Mouse (Mus musculus) left cerebral cortex, adult 9 months (tissue): ENCODE data around the gene Cox6b1.

Experiments
- DNase-seq, 2 experiments: peaks; one replicate each; pipeline ENCODE4 v3.0.0; 2022; ENCODE audit warnings: low spot score in 2 of 2

Gene Cox6b1

DNA sequence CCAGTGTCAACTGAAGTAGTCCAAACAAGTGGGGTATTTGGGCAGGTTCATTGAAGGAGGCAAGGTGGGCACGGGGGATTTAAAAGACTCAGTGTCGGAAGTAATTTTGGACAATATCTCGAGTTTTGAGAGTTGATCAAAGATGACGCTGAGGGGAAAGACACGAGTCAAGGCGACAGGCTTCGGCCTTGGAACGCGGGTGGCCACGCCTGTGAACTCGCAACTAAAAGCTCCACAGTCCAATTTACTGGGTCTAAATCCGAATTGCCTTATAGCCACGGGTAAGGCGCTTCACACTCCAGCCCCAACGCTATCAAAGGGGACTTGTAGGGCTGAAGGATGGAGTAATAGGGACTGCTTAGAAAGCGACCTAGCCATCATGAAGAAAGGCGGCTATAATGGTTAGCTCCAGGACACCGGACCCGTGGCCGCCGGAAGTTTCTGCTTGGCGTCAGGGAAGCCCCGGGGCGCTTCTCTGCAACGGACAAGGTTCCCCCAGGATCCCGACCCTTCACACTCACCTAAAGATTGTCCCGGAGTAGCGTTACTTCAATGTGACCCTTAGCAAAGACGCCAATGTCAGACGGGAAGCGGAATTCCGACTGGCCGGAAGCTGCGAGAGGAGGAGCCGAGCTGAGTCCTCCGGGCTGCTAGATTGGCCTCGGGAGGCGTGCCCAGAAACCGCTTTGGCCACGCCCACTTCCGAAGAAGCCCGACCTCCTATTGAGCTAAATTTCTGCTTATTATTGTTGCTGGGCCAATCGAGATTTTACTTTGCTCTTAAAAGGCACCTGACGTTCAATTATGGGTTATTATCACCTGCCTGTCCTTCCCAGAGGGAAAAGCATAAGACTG, at the start of gene Cox6b1:
Gene Cox6b1, minus strand, starts transcription at position 622 of the 855 bp plus-strand sequence.
- DNase-seq, result peak; percentile 75 to 85

DNA sequence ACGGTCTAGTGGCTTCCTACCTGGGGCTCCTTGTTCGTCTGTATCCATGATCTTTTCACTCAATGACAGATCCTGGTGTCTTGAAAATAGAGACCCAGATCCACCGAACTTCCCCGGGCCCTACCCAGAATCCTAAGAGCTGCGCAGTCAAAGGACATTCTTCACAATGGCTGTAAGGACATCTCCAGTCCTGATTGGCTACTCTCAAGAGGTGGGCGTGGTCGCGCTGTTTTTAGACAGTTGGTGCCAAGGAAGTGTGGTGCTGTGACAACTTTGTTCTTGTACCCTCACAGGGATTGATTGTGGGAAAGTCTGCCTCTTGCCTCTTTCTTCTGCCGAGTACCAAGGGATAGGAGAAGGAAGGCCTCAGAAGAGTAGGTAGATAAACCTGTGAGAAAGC, 45.5 kb upstream of the Cox6b1 start, which contains the start of gene Pmis2:
Gene Pmis2, minus strand, starts transcription at position 126 of the 400 bp plus-strand sequence.
- no peak for DNase-seq

DNA sequence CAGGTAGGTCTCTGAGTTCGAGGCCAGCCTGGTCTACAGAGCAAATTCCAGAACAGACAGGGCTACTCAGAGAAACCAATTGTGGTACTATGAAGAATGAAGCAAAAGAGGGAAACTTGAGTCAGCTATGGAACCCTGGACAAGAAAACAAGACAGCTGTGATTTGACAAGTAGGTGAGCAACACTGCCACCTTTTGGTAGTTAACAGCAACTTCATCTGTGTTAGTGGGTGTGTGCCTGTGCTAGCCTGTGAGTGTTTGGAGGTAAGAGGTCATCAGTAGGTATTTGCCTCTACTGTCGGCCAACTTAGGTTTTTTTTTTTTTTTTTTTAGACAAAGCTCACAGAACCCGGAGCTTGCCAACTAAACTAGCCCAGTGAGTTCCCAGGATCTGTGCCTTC, 43.3 kb upstream of the Cox6b1 start:
- DNase-seq, result no peak

DNA sequence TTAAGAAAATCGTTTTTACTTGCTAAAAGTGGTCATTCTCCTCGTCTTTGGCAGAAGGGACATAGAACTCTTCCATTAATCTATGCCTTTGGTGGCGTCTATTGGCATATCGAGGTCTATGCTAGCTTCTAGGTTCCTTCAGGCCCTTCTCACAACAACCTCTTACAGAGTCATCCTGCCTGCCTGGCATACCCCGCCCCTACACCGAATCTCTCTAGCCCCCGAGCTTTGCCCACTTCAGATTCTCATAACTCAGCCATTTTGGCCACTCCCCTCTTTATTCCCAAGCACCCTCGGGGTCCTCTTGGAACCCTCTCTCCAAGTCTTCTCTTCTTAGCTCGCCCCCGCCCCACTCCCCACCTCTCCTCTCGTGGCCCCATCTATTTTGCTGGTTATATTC, 39.4 kb upstream of the Cox6b1 start:
- DNase-seq, result no peak

DNA sequence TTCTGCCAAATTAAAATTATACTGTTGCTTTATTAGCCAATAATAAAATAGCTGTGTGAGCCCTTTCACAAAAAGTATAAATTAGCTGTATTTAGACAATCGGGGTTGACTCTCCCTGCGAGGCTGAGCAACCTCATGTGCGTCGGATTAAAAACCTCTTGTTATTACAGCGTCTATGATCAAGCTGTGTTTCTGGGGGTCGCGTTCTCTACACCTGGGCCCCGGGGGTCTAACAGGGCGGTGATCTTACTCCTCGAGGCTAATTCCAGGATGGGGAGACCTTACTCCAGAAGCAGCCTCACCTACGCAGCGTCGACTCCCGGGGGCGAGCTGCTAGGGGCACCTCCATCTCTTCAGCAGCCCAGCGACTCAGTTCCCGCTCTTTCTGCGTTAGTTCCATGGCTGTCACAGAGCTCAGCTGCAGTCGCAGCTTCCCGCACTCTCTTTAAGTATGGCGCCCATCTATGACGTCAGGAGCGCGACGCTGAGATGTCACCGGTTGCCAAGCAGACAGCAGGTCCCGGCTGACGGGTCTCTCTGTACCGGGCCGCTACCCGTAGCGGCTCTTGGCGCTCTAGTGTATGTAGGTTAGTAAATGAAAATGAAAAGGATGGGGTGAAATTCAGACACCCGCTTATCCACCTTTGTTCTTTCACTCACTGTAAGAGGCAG, 38.7 kb upstream of the Cox6b1 start, which contains the start of gene Haus5:
Gene Haus5, minus strand, starts transcription at position 466 of the 672 bp plus-strand sequence.
- DNase-seq, result peak; percentile 77 to 95

DNA sequence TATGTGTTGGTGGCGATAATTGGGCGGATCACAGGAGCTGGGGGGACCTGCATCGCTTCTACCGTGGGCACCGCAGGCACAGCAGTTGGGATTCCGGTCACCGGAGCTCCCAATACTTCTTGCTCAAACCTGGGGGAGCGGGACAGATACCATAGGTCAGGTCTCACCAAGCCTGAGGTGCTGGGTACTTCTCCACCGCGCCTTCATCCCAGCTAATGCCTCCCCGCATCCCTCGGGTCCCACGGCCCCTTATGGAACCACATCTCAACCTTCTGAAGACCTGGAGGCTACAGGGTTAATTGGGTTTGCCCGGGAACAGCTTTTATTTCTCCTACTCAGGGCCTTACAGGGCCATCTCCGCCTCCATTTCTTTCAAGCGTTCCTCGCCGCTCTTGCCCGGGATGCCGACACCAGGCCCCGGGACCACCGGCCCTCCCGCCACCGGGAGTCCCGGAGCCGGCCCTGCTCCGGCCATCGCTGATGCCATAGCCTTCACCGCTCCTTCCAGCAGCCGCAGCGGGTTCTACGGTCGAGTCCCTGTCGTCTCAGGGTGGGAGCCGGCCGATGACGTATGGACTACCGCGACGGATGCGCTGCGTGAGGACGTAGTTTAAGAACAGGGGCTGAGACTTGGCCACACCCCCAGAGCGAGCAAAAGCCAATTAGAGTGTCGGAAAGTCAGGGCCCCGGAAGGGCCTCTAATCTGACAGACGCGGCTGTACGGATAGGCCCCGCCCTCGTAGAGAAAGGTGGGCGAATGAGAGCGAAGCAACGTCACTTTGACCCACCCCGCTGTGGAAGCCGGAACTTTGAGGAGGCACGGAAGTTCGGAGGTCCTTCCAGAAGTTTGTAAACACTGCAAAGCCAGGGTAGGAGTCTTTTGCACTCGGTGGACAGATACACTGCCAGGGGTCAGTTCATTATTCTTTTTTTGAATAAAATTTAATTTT, 23.9 kb upstream of the Cox6b1 start, which contains the start of gene Rbm42:
Gene Rbm42, minus strand, starts transcription at position 727 of the 950 bp plus-strand sequence.
- DNase-seq, result peak; percentile 98 to 99

DNA sequence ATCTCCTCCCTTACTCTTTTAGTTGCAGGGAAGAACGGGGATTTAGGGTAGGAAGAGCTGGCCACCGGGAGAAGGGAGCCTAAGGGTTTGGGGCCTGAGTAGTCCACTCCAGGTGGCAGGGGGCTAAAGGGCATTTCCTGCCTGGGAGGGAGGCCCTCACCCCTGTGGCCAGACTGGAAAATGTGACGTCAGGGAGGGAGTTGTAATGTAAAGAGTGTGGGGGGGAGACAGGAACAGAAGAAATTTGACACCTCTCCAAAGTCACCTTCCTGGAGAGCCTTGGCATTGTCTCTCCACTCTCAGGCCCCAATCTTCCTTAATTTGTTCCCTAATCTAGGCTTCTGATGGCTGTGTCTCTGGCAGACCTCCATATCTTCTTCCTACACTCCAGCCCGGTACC, 13.1 kb upstream of the Cox6b1 start:
- DNase-seq, result no peak

DNA sequence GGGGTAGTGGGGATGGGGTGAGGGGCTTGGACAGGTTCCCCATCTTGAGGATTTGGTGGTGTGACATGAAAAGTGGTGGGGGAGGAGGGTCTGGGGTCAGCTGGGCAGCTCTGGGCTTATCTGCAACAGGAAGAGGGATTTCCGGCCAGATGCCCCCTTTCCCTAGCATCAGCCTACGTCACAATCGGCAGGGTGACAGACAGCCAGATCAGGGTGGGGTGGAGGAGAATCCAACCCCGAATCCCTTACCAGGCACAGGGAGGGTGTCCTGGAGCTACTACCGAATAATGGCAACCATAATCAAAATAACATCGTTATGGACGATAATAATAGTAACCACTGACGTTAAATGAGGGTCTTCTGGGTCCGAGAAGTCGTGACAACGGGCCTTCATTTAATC, 10.4 kb upstream of the Cox6b1 start:
- no peak for DNase-seq

DNA sequence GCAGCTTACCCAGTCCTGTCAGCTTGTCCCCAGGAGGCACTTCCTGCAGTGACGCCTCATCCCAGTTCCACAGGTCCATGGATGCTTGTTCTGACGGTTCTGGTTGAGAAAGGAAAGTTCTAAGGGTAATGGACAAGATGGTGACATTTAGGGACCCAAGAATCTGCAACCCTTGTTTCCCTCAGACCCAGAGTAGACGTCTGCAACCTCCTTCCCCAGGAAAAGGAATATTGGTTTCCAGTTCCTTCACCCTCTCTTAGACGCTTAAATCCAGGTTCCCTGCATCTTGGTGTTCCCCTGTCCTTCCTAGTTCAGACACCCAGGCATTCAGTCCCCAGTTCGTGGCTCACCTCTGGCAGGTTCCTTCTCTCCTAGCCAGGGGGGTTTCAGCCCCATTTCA, 9.8 kb upstream of the Cox6b1 start, which contains the start of gene Etv2:
Gene Etv2, minus strand, starts transcription at position 101 of the 400 bp plus-strand sequence.
- DNase-seq, result no peak

DNA sequence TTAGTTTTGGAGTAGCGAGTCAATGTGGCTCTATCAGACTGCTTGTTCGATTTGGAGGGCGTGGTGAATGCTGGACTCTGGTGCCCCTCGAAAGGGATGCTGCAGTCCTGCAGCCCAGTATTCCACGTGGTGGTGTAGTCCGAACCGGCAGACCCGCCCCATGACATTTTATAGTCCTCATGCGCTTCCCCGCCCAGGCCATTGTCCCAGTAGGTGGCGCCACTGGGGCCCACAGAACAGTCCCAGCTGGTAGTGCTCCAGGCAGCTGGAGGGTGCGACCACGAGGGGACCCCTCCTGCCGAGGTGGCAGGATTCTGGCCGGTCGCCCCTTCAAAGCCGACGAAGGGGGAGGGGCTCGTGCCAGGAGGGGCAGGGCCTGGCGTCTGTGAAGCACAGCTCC, 8.7 kb upstream of the Cox6b1 start:
- peak in 1 of 2 experiments; percentile 14 for DNase-seq

DNA sequence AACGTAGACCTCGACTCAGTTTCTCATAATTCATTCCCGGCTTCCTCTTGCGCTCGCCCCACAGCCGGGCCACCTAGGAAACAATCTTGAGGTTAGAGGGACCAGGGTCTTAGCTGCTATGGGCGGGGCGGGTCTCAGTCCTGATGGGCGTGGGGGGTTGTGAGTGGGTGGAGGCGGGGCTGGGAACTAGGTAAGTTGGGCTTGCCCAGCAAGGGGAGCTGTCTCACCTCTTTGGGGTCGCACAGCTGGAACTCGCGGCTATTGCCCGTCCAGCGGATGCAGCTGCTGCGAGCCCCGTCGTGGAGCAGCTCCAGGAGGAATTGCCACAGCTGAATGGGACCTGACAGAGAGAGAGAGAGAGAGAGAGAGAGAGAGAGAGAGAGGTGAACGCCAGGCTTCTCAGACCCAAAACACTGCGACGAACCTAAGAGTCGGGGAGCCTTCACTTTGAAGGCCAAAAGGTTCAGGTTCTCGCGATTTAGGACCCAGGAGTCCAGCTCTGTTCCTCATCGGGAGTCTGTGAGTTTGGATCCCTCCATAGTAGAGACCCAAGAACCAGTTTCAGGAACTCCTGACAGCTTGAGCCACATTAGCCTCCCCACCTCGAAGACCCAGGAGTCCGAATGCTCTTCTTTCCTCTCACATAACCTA, 7.9 kb upstream of the Cox6b1 start:
- DNase-seq, result no peak

DNA sequence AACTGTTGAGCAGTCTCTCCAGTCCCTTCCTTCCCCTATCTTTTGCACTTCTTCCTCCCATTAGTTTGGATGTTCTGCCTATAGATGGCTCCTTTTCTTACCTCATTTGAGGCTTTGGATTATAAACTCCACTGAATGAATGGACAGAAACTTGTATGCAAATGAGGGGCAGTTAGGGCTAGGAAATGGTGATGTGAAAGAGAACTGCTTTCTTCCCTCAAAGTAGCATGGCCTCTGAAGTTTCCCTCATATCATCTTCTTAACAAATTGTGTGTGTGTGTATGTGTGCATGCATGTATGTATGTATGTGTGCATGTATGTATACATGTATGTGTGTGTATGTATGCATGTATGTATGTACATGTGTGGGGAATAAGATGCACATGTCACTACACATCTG, 3.1 kb upstream of the Cox6b1 start:
- DNase-seq, result no peak

DNA sequence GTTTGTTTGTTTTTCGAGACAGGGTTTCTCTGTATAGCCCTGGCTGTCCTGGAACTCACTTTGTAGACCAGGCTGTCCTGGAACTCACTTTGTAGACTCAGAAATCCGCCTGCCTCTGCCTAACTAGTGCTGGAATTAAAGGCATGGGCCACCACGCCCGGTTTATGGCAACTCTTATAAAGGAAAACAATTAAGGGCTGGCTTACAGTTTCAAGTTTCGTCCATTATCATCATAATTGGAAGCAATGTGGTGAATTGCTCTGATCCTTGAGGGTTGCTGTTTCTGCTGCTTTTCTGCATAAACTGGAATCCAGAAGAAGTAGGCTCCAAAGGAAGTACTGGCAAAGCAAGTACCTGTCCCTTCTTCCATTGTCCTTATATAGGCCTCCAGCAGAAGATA, 696 bp upstream of the Cox6b1 start:
- no peak for DNase-seq

DNA sequence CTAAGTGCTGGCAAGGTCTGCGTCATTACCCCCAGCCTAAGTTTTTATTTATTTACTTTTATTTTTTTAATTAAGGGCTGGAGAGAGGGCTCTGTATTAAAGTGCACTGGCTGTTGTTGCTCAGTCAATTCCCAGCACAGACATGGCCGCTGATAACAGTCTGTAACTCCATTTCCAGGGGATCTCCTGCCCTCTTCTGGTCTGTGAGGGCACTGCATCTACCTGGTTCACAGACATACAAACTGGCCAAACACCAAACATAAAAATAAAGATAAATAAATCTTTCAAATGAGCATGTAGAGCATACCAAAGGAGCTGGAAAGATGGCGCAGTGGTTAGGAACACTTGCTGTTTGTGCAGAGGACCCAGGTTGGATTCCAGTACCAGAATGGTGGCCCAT, 6.7 kb downstream of the Cox6b1 start:
- DNase-seq, result no peak

DNA sequence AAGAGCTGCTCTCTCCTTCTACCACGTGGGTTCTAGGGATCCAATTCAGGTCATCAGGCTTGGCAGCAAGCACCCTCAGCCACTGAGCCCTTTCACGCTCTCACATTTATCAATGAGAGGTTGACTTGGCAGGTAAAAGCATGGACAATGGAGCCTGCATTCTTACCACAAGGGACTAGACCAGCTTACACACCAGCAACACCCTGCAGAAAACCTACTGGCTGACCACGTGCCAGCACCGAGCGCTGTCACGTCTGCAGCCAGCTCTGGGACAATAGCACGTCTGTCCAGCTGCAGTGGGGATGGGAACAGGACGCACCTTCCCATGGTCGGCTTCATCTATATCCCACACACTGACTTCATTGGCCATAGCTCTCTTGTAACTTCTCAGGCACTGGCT, 7.3 kb downstream of the Cox6b1 start:
- no peak for DNase-seq

DNA sequence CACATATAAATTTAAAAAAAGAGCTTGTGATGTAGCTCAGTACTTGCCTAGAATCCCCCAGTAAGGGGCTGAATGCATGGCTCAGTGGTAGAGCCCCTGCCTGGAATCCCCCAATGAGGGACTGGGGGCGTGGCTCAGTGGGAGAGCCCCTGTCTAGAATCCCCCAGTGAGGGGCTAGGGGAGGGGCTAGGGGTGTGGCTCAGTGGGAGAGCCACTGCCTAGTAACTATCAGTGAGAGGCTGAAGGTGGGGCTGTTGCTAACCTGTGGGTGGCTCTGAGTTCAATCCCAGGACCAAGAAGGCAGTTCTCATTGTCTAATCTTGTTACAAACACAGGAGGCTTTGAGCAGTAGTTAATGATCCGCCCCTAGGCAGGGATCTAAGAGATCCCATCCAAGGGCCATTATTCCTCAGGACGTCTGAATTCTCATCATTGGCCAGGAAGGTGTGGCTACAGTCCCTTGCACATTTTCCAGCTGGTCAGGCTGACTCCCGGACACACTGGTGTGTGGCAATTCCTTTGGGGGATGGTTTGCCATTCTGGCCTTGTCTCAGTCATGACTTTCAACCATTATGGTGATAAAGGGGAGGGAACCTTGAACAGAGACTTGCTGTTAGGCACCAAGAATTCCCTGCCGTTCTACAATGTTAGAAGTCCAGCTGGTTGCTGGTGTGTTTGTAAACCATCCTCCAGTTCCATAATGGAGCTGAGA, 10.7 kb downstream of the Cox6b1 start:
- DNase-seq, result no peak

DNA sequence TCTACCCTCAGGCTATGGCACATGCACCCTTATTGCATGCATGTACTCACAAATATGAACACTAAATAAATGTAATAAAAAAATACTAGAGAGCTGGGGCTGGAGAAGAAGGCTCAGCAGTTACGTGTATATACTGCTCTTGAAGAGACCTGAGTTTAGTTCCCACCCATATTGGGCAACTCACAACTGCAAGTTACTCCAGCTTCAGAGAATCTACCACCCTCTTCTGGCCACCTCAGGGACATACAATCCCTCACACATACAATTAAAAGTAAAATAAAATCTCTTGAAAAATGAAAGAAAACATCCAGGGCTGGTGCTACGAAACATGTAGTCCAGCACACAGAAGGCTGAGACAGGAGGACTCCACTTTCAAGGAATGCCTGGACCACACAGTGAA, 11.5 kb downstream of the Cox6b1 start:
- no peak for DNase-seq

DNA sequence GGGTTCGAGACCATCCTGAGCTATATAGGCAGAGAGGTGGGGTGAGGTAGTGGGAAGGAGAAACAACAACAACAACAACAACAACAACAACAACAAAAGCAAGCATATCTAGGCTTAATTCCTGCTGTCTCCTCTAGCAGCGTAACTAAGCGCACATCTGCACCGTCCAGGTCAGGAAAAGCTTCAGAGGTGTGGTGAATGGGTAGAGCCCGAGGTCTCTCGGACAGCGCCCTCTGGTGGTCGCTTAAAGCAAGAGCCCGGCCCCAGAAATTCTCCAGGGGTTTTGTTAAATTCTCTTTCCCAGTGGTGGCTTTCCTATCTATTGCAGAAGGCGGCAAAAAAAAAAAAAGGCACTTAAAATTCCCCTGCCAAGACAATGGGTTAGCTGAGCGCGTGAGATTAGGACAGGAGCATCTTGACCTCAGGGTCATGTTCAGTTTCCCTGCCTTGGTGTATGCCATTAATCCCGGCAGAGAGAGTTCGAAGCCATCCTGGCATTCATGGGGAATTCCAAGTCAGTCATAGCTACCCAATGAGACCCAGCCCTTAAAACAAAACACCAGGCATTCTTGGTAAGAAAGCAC, 12.3 kb downstream of the Cox6b1 start:
- DNase-seq, result peak in 1 of 2 experiments; percentile 55

DNA sequence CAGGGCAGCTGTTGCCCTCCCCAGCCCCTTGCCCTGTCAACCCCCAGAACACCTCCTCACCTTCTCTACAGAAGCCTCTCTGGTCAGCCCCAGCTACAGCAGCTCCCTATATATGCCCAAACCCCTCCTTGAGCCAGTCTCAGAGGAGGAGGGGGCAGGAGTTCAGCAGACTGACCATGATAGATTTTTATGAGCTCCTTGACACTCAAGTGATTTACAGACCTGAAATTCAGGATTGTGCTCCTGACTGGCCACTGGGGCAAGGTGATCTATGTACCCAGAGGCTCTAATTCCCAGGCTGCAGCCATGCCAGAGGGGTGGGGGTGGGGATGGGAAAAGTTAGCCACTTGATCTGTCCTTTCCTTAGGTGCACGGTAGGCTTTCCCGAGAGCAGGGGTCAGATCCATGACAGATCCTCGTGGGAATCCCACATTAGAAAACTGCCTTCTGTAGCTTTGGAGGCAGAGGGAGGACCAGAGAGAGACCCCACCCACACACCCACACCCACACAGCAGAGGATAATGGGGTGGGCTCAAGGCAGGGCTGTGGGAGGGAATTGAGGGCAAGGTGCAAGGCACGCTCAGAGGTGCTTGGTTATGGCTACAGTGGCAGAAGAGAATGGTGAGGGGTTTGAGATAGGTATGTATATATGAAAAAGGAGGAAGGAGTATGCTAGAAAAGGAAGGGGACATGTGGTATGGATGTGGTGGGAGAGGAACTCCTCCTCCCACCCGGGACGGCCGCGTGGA, 13.1 kb downstream of the Cox6b1 start, which contains the start of gene Upk1a:
Gene Upk1a, minus strand, starts transcription at position 194 of the 749 bp plus-strand sequence.
- DNase-seq, result no peak
